Mouse (Mus musculus) left cerebral cortex, adult 11 months (tissue): ENCODE measurements around the gene Neto2.

Experiments
- DNase-seq: peaks from one replicate; pipeline ENCODE4 v3.0.0; 2022; ENCODE audit warnings: low spot score

Gene Neto2

DNA sequence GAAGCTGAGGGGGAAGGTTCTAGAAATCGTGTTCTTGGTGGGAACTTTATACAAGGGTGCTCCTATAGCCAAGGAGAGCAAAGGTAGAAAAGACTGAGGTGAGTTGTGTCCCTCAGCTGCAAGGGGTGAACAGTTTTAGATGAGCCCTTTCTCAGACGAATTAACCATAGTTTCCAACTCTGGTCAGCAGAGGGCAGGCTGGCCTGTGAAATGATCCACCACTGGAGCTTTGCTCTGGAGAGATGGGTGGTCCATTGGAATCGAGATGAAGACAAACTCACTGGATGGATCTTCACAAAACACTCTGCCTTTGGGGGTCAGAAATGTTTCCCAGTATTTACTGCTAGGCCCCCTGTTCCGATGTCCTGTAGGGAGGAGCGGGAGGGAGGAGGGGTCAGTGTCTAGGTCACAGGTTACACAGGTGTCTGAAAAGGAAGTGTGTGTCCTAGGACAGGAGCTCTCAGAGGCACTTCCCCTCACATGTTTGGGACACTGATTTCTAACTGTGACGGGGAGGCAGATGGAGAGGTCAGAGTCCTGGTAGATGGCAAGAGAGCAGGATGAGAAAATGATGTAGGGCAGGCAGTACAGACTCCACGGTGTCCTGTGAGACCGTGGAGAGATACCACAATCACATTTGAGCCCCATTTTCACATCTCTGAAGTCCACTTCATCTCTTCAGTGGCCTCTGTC lies 97.4 kb downstream of the Neto2 start:
- peak; percentile 43 for DNase-seq

DNA sequence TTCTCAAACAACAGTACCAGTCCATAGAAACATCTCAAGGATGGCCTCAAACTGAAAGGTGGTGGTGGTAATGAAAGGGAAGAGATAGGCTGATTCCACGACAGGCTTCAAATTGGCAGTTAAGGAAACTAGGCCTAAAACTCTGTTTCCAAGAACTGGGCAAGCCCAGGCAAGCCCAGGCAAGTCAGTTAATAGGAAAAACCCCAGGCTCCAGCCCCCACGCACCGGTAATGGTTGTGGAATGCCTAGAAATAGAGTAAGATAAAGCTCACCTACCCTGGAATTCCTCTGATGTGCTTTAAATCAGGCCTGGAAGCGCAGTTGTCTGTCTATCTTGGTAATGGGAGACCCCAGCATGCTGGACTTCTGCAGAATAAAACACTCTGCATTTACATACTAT lies 98.0 kb downstream of the Neto2 start:
- DNase-seq, result no peak

DNA sequence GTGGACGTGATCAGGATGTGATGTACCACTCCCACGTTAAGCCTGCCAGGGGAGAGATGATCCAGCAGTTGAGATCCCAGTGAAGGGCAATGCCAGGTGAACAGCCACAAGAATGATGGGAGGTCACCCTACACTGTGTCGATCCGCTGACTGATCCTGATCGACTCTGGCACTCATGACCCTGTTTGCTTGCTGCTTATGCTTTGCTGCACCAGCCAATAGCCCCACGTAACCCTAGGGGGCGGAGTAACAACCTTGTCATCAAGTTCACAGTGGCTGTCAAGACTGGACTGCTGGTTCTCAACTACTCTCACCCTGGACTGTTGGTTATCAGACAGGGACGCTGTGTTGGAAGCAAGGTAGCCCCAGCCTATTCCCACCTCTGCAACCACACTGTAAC lies 99.0 kb downstream of the Neto2 start:
- no peak for DNase-seq

DNA sequence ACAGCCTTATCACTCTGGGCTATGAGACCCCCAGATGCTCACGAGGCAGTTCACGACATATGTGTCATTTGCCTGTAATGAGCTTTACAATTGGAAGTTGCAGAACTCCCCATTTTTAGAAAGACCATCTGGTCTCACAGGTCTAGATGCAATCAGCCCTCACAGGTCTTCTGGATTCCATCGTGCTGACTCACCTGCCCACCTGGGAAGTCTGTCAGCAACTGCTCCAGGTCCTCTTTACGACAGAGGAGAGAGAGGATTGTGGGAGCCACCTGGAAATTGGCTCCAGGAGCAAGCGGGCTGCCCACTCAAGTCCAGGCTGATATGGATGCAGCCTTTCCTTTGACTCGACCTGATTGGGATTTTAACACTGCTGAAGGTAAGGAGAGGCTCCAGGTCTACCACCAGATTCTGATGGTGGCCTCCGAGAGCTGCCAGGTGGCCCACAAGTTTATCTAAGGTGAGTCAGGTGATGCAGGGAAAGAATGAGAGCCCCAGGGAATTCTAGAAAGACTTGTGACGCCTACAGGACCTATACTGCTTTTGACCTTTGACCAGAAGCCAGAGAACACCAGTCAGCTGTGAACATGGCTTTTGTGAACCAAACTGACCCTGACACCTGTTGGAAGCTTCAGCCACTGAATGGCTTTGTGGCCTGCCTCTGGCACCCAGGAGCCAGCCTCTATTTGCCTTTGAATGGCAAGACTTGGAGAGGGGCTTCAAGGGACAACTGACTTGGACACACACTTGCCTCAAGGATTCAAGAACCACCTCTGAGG lies 103.1 kb downstream of the Neto2 start:
- DNase-seq, result no peak

DNA sequence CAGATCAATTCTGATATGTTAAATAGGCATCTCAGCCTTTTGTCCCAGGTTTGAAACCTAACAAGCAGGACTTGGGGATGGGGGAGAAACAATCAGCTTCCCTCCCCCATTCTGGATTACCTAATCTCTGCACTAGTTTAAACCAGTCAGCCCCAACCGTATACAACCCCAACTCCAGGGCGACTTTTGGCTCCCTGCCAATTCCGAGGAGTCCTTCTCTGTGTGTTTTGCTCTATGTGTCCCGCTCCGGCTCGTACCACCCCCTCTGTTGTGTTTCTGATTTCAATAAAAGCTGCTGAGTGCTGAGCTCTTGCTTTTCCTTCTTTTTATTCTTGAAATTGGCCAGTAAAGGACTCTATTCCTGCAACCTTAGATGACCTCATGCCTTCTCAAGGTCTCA lies 105.3 kb downstream of the Neto2 start:
- no peak for DNase-seq

DNA sequence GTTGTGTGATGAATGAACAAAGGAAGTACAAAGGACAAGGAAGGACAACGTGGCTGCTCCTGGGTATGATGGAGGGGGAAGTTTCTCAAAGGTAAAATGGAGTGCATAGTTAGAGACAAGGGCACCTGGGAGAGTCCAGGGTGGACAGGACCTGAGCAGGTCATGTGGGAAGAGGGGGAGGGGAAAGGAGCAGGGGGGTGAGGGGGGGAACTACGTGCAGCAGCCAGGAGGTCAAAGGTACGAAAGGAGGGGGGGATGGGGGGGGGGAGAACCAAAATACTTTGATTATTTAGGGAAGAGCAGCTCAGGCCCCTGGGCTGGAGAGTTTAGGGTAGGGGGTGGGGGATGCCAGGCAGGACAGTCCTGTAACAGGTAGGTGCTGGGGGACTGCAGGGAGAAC lies 105.7 kb downstream of the Neto2 start:
- DNase-seq, result no peak

DNA sequence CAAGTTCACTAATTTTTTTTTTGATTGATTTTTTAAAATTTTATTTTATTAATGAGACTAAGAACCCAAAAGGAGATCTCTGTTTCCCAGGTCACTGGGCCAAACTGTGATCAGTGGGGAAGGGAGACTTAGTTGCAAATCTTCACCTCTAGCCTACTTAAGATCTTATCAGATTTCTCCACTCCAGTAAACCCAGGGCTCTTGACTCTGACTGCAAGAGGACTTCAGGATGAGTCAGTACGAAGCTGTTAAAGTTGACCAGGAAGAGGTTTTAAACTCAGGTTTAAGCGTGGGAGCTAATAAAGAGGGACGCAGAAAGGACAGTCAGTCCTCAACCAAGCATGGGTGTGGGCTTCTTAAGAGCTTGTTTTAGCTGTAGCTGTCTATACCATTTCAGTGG lies 107.4 kb downstream of the Neto2 start:
- no peak for DNase-seq

DNA sequence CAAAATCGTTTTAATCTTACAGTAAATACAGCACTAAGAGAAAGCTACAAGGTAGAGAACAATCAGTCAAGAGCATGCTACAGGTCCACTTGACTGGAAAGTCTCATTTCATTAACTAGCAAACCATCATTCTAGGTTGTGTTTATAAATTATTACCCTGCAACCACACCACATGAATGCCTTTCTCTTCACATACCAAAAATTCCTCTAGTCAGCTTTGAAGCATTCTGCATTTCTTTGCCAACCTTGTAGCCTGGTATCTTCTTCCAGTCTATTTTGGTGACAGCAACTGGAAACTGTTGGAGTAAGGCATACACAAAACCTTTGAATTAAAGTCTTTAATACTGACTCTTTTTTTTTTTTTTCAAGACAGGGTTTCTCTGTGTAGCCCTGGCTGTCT lies 109.2 kb downstream of the Neto2 start:
- no peak for DNase-seq

DNA sequence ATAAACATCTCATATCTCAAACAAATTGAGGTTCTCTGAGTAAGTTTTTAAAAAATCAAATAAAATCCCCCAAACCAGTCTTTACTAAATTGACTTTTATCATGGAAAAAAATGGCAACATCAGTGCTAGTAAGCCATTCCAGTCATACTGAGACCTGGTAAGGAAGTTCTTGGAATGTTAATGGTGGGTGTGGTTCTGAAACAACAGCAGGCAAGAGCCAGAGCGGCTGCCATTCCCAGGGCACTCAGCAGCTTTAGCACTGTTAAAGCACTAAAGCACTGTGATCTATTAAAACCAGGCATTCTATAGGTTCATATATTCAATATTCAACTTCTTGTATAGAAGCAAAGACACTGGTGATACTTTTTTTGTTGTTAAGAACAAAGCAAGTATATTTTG lies 110.5 kb downstream of the Neto2 start:
- DNase-seq, result no peak

DNA sequence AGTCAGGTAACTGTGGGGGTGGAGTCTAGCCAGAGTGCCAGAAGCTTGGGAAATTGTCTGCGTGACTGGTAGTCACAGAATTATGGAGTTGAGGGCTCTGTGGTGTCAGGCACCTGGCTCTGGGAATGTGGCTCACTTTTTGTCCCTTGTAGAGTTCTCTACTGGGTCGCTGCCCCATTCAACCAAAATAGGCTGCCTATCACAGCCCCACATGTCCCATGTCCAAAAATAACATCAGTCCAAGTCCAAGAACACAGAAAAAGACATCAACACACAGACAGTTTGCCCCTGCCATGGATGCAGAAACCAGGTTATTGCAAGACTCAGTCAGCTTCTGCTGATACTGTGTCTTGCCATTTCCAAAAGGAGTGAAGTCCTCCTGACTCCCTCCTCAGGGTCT lies 112.1 kb downstream of the Neto2 start:
- no peak for DNase-seq
